Mouse (Mus musculus) inflammation-experienced regulatory T-cells, adult 16 weeks (primary cell): Measurements from ENCODE around the gene Rab7. TPM values are rescaled to one million over a fixed set of nuclear protein-coding genes. Genes with fewer than 3 reads are reported as not detected.

Experiments used
- polyA plus RNA-seq: library from polyadenylated mRNA; unstranded; fragments of 100-300 nt; shearing (Covaris generic); gene quantifications from one replicate; pipeline ENCODE4 v1.2.1, GENCODE M21; 2017

Rab7 gene
- 318 TPM for polyA plus RNA-seq

DNA sequence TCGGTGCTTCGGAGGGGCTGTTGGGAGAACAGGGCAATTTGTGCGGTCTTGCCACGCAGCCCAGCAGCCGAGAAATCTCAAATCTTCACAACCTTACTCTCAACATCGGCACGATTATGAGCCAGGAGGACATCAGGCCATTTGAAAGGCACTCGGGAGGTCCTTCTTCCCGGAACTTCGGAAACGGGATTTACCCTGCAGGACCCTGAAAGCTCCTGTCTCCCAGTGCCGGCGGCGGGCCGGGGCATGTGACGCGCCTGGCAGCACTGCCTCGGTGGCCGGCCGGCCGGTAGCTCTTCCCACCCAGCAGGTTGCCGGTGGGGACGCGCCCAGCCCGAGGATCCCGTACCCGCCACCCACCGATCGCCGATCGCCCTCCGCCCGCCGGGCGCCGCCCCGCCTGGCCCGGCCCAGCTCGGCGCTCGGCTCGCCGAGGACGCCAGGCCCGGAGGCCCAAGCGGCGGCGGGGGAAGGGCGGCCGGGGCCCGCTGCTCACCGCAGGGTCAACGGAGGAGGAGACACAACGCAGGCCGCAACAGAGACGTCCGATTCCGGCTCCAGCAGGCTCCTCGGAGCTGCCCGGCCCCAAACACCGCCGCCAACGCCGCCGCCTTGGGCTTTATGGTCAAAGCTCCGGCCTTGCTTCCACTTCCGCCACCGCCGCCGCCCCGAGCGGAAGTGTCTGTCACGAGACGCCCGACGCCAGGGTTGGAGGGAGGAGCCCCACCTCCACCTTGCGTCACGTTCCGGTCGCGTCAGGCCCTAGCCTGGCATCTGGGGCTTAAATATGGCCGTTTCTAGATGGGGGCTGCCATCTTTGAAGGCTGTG lies at the start of gene Rab7:
Gene Rab7 (minus strand): TSS at position 694 of the 829 bp plus-strand sequence.

DNA sequence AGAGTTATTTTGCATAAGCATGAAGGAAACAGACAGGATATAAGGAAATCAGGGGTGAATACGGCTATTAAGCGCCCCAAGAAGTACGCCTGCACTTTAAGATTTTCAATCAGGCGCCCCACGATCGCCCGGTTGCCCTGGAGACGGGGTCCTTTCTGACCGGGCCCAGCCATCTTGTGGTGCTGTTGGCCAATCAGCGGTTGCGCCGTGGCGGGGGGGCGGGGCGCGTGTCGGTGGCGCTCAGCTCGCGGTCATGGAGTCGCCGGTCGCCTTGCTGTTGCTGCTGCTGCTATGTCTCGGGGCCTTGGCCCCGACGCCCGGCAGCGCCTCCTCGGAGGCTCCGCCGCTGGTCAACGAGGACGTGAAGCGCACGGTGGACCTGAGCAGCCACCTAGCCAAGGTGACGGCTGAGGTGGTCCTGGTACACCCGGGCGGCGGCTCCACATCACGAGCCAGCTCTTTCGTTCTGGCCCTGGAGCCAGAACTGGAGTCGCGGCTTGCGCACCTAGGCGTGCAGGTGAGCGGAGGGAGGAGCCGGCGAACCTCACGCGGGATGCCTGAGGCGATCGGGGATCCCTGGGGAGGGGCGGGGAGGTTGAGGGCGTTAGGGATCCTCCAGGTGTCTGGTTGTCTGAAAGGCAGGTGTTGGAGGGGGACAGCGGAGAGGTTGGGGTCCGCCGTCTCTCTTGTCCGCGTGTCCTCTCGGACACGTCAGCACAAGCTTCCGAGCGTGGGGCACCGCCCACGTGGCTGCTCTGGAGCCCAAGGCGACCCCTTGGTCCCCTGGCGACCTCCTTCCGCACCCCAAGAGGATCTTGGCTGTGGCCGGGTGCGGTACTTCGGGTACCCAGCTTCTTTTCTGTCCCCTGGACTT lies 39.4 kb upstream of the Rab7 start, which contains the start of gene Rpn1:
Gene Rpn1 (plus strand): TSS at position 205 of the 874 bp plus-strand sequence.

GRCm38 (mm10) chr6:87981547-87982256 lies 63.4 kb downstream of the Rab7 start, which contains the start of gene H1fx:
Gene H1fx, minus strand, starts transcription at chr6:87981637.

Other genes with a start within 250 kb of the Rab7 start
- gene Rab43, start 233.1 kb downstream of the Rab7 start, polyA plus RNA-seq = 16.7 TPM
- 11.5 TPM for gene Gm45140, start 209.5 kb downstream of the Rab7 start, polyA plus RNA-seq
- gene Isy1, start 206.5 kb downstream of the Rab7 start, polyA plus RNA-seq = 84.3 TPM
- gene Cnbp, start 194.2 kb downstream of the Rab7 start, polyA plus RNA-seq = 1,241 TPM
- gene Copg1, start 157.5 kb downstream of the Rab7 start, polyA plus RNA-seq = 195 TPM
- gene Hmces, start 131.3 kb downstream of the Rab7 start, polyA plus RNA-seq = 54.8 TPM
- not detected for gene H1fx, start 63.6 kb downstream of the Rab7 start, polyA plus RNA-seq
- gene Rpn1, start 39.2 kb upstream of the Rab7 start, polyA plus RNA-seq = 296 TPM
- gene Gata2, start 148.6 kb upstream of the Rab7 start, polyA plus RNA-seq = not detected
- gene Dnajb8, start 177.0 kb upstream of the Rab7 start, polyA plus RNA-seq = not detected